Mouse (Mus musculus) layer of hippocampus, adult 2 months (tissue): ENCODE results near the gene Rgs6. TPM values are rescaled to one million over a fixed set of nuclear protein-coding genes. Genes with fewer than 3 reads are reported as not detected.

Experiments used
- DNase-seq, 2 experiments: peaks; one replicate each; pipeline ENCODE4 v3.0.0; 2022; ENCODE audit warnings: low spot score in 2 of 2
- H3K27ac ChIP-seq: fragments of 200-600 bp; 2 replicates; pipeline ENCODE4 v1.8.1; 2022
- H3K4me3 ChIP-seq: fragments of 200-600 bp; 2 replicates; pipeline ENCODE4 v1.8.1; 2022; ENCODE audit warnings: mild to moderate bottlenecking
- CTCF ChIP-seq: fragments of 200-600 bp; conservative IDR thresholded peaks from 2 replicates; pipeline ENCODE4 v1.8.1; 2022; ENCODE audit warnings: antibody characterized with exemption, mild to moderate bottlenecking, moderate library complexity
- total RNA-seq, 2 experiments: library from RNA; stranded (reverse); gene quantifications; 2 replicates each; pipeline ENCODE4 v1.2.3; 2021

Rgs6 gene
- total RNA-seq, 2 experiments from 2014 or later = 10.2 to 10.4 TPM

DNA sequence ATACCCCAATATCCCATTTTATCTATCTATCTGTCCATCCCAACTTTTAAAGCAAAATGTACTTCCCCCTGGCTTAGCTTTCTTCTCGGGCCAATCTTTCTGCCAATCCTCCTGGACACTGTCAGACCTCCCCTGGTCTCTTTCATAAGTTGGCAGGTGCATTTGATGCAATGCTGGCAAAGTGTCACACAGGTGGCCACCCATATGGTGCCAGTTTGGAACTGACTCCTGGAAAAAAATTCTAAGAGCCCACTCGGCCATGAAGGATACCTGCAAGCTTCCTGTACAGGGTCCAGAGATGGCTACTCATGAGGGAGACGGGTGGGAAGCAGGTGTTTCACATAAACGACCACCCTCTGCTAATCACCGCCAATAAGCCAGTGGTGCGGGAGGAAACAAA, 592.5 kb downstream of the Rgs6 start:
- H3K4me3 ChIP-seq = no peak overlapping the region
- DNase-seq = no peak
- no peak for TF ChIP-seq CTCF
- no peak overlapping the region for H3K27ac ChIP-seq

DNA sequence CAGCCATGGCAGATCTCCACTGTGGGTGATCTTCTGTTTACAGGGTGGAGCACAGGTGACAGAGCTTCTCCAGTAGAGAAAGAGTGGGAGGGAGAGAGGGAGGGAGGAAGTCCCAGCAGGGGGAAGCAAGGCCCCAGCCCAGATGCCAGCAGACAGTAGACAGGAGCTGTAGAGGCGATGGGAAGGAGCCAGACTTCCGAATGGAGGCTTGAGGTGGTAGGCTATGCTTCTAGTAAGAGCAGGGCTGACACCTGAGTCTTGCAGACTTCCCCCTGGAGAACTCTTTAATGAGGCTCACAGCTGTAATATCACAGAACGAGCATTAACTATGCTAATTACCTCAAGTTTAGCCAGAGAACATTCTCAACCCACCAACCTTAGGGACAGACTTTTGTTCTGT, 613.6 kb downstream of the Rgs6 start:
- no peak for TF ChIP-seq CTCF
- Histone ChIP-seq H3K27ac (no peak overlapping the region), H3K4me3 (no peak overlapping the region)
- no peak for DNase-seq

GRCm38 (mm10) chr12:83204361-83204760, 616.3 kb downstream of the Rgs6 start:
- DNase-seq = no peak
- H3K27ac ChIP-seq = no peak overlapping the region
- no peak for TF ChIP-seq CTCF
- no peak overlapping the region for H3K4me3 ChIP-seq

GRCm38 (mm10) chr12:83206866-83207265, 618.8 kb downstream of the Rgs6 start:
- DNase-seq = no peak
- no peak overlapping the region for H3K27ac ChIP-seq
- no peak for TF ChIP-seq CTCF
- no peak overlapping the region for H3K4me3 ChIP-seq

GRCm38 (mm10) chr12:83207481-83207880, 619.4 kb downstream of the Rgs6 start:
- no peak for DNase-seq
- Histone ChIP-seq H3K4me3 (no peak overlapping the region), H3K27ac (0 out of 2 replicates have a peak overlapping the region, but pooled peaks have one; percentile 59)
- TF ChIP-seq CTCF = no peak

DNA sequence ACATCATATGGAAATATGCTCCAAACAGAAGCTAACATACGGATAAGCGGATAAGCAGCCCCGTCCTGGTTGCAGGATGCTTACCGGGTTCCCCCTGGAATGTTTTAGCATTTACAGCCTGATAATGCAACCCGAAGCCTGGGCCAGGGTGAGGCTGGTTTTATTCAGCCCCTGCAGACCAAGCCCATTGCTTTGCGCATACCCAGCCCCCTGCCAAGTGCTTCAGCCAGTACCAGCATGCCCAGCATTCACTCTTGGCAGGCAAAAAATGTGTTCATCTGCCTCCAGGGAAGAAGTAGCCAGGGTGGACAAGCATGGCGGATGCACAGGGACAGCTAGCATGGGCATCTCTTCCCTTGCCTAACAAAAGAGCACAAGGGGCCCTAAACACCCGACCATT, 619.9 kb downstream of the Rgs6 start:
- no peak for TF ChIP-seq CTCF
- H3K27ac ChIP-seq = peak overlapping the region; percentile 59
- peak in 1 of 2 experiments; percentile 41 for DNase-seq
- H3K4me3 ChIP-seq = no peak overlapping the region

DNA sequence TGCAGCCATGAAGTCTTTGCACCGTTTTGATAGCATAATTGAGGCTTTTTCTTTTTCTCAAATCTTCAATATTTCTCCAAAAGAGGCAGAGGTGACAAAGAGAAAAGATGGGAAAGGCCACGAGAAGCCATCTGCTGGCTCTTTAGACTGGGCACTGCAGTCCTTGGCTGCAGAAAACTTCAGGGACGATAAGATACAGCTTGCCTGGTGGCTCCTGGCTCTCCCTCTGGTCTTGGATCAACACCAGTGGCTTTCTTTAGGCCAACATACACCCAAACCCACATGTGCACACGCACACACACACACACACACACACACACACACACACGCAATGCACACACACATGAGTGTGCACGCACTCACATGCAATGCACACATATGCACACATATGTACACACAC, 620.7 kb downstream of the Rgs6 start:
- Histone ChIP-seq H3K4me3 (no peak overlapping the region), H3K27ac (peak overlapping the region; percentile 59)
- TF ChIP-seq CTCF = no peak
- DNase-seq = no peak

DNA sequence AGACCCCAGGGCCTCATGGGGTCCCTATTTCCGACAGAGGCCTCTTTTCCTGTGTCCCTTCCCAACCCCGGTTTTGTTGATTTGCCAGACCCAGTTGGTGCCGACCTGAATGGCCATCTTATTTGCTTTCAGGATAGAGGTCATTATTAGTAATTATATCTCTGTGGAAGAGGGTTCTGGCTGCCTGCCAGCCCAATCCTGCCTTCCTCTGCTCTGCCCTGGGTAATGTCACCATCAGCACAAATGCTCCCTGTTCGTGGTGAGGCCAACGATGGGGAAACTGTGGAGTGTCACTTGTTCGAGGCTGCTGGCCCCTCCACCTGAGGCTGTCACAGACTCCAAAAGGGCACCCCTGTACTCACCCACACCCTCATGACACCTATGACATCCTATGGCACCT, 621.4 kb downstream of the Rgs6 start:
- no peak for DNase-seq
- Histone ChIP-seq H3K4me3 (no peak overlapping the region), H3K27ac (0 out of 2 replicates have a peak overlapping the region, but pooled peaks have one; percentile 10)
- no peak for TF ChIP-seq CTCF

DNA sequence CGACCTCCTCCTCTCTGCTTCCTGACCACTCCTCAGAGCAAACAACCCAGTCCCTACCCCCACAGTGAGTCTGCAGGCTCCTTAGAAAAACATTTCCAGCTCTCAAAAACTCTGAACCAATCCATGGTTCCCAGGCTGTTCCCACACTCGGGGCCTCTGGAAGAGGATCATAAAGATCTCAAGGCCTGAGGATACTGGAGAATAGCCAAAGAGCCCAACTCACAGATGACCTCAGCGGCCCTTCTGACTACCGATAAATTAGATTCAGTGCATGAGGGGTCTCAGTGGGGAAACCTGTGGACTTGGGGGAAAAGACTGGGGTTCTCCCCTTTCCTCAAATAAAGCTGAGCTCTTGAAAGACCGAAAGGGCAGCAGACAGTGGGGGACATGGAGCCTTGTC, 622.2 kb downstream of the Rgs6 start:
- Histone ChIP-seq H3K27ac (no peak overlapping the region), H3K4me3 (no peak overlapping the region)
- TF ChIP-seq CTCF = no peak
- no peak for DNase-seq

DNA sequence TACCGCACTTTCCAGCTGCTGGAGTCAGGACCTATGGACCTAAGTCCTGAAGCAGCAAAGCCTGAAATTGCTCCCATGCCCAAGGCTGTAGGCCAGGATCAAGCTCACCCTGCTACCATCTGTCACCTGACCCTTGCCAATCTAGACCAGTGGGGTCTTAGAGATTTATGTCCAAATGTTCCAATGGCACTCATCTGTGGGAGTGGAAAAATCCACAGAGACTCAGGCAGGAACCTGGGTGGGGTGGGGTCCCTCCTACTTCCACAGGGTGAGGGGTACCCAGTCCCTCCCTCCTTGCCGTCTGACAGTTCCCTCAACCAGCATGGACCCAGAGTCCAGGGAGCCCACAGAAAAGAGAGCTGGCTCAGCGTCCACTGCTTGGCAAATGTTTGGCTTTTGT, 622.6 kb downstream of the Rgs6 start:
- DNase-seq = no peak
- TF ChIP-seq CTCF = no peak
- H3K4me3 ChIP-seq = no peak overlapping the region
- no peak overlapping the region for H3K27ac ChIP-seq

DNA sequence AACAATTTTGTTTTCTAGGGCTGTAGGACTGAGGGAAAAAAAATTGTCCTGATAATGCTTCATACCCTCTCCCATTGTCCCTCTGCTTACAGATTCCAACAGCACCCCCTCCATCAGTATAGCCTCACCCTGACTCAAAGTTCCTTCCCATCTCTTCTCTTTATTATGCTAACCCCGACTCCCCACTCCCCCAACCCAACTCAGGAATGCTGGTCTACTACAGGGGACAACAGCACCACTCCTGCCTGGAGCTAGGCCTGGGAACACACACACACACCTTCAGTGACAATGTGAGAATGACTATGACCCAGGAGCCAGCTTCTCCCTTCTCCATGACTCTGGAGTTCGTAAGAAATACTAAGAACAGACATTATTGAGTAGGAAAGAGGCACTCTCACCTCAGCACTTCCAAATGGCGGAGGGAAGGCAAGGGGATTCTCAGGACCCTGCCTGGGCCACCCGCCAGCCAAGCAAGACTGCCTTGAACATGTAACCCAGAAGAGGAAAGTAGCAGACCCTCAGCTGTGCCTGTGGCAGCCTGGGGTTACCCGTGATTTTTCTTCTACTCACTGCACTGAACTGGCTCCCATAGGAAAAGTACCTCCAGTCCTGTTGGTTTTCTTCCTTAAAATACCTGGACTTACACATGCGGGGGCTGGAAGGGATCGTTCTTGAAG, 623.2 kb downstream of the Rgs6 start:
- TF ChIP-seq CTCF = no peak
- H3K27ac ChIP-seq = no peak overlapping the region
- no peak for DNase-seq
- H3K4me3 ChIP-seq = no peak overlapping the region
